Mouse (Mus musculus) liver, postnatal 0 days (tissue): ENCODE measurements at regions not wholly inside any gene's neighbourhood (a gene's known extent, or its start where the extent isn't known, plus 50 kb on each side); places are given as distances from the start of the nearest gene placed in this dataset.

Experiments
- CTCF ChIP-seq: sonication (generic); IDR thresholded peaks from 2 replicates; pipeline ENCODE4 v1.5.1; 2016; ENCODE audit warnings: antibody characterized with exemption, low read depth
- EP300 ChIP-seq: IDR thresholded peaks from 2 replicates; pipeline ENCODE4 v1.6.1; 2016; ENCODE audit warnings: antibody characterized with exemption, low read depth, mild to moderate bottlenecking

DNA sequence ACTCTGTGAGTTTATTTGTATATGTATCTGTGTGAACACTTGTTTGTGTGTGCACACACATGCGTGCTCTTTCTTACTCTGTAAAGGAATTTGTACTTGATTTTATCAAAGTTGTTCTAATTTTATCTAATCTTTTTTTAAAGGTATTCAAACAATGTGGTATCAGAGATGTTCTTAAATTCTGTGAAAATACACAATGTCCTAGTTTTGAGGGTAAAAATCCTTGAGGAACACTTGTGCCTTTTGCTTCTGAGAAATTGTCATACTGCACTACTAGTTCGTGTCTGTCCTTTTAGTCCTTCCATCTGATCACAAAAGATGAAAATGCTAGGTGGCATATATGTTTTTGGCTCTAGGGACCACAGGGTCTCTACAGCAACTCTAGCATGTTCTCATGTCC, 52.9 kb upstream of the Klf6 start:
- TF ChIP-seq EP300 (no peak), CTCF (no peak)
